Mouse (Mus musculus) ovary, adult 10 weeks (tissue): ENCODE measurements around the gene Parp16. TPM values are rescaled to one million over a fixed set of nuclear protein-coding genes. Genes with fewer than 3 reads are reported as not detected.

Experiments used
- polyA plus RNA-seq: library from polyadenylated mRNA; stranded (reverse); fragments of 350-450 nt; fragmentation: Illumina TruSeq; extraction: RNeasy Lipid Tissue Mini Kit (QIAGEN cat#74804); gene quantifications from one replicate; pipeline ENCODE4 v1.2.3, GENCODE M21; 2014

The Parp16 gene
- polyA plus RNA-seq, result 3.8 TPM

DNA sequence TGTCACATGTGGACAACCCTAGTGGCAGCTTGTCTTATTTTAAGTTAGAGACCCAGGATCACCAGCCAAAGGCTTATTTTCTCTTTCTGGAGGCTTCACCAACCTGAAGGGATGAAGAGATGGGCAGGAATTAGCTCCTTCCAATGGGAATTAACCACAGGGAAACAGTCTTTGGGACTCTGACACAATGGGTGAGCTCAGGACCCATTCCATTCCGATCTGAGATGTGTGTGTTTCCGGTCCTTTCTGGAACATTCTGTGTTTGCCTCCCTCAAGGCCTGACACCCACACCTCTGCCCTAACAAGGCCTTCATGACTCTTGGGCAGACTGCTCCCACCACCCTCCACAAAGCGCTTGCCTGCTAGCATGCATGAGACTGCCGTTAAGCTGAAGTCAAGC lies at the start of gene Parp16:
TSS of gene Parp16 (plus strand) at position 301 of the 400 bp plus-strand sequence.

DNA sequence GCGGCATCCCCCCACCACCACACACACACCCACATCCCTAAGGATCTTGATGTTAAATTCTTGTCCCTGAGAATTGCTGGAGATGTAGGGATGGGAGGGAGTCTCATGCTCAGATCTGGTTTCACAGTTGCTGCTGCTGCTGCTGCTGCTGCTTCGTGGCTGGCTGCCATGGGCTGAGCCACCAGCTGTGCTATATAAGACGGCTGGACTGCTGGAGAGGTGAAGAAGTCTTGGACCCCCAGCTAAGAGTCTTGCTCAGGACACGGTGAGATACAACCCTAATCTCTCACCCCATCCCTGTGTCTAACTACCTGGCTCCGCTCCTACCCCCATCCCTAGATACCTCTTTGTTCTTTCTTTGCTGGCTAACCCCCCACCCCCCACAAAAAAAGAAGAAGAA lies 69.8 kb downstream of the Parp16 start, which contains the start of gene Cilp:
TSS of gene Cilp (plus strand) at position 222 of the 400 bp plus-strand sequence.

Other genes starting within 250 kb of the Parp16 start
- gene Slc24a1, start 243.7 kb upstream of the Parp16 start, polyA plus RNA-seq, result 0.14 TPM
- 32.8 TPM for gene Ints14, start 234.4 kb upstream of the Parp16 start, polyA plus RNA-seq
- gene Hacd3, start 173.7 kb upstream of the Parp16 start, polyA plus RNA-seq, result 265 TPM
- gene Dpp8, start 162.9 kb upstream of the Parp16 start, polyA plus RNA-seq, result 173 TPM
- gene Igdcc4, start 93.9 kb upstream of the Parp16 start, polyA plus RNA-seq, result 21.2 TPM
- not detected for gene Igdcc3, start 54.2 kb upstream of the Parp16 start, polyA plus RNA-seq
- gene Cilp, start 69.8 kb downstream of the Parp16 start, polyA plus RNA-seq, result 6.1 TPM
- gene Clpx, start 98.9 kb downstream of the Parp16 start, polyA plus RNA-seq, result 102 TPM
- 23.2 TPM for gene Pdcd7, start 150.8 kb downstream of the Parp16 start, polyA plus RNA-seq
- gene Ubap1l, start 165.7 kb downstream of the Parp16 start, polyA plus RNA-seq, result not detected
- not detected for gene Kbtbd13, start 196.3 kb downstream of the Parp16 start, polyA plus RNA-seq
- 3.6 TPM for gene Rasl12, start 203.2 kb downstream of the Parp16 start, polyA plus RNA-seq
- not detected for gene Slc51b, start 227.6 kb downstream of the Parp16 start, polyA plus RNA-seq
- 14.3 TPM for gene Mtfmt, start 240.4 kb downstream of the Parp16 start, polyA plus RNA-seq